Mouse (Mus musculus) MEL (cell line): ENCODE measurements around the gene Rundc1. TPM values are rescaled to one million over a fixed set of nuclear protein-coding genes. Genes with fewer than 3 reads are reported as not detected.
"Not testable (repeated sequence)": the region's sequence is repeated elsewhere in the genome, so short reads cannot be mapped to it uniquely, and the experiment has no call there.

ENCODE experiments used
- DNase-seq: peaks from one replicate; pipeline ENCODE4 v3.0.0; 2011; ENCODE audit warnings: low read depth, low spot score
- H3K27ac ChIP-seq: 2 replicates; pipeline ENCODE4 v1.5.1; 2012; ENCODE audit warnings: low read depth, mild to moderate bottlenecking, control low read depth, low read length, moderate library complexity; ENCODE audit not compliant: control insufficient read depth
- H3K27me3 ChIP-seq, 2 experiments: fragments of 150-350 bp in 1 of 2; sonication (generic) in 1 of 2; 2 replicates each; pipeline ENCODE4 v1.6.1; 2012; ENCODE audit warnings: low read length in 2 of 2, mild to moderate bottlenecking in 2 of 2, improper control_type of control experiment in 1 of 2, moderate library complexity in 1 of 2; ENCODE audit not compliant: insufficient read depth in 2 of 2, control insufficient read depth in 1 of 2
- H3K36me3 ChIP-seq, 2 experiments: 2 replicates each; pipeline ENCODE4 v1.6.1; 2012 to 2014; ENCODE audit warnings: low read length in 2 of 2, improper control_type of control experiment in 1 of 2, inconsistent platforms in 1 of 2, mild to moderate bottlenecking in 1 of 2; ENCODE audit not compliant: insufficient read depth in 2 of 2, control insufficient read depth in 1 of 2
- H3K4me1 ChIP-seq, 2 experiments: fragments of 150-350 bp in 1 of 2; sonication (generic) in 1 of 2; 2 replicates each; pipeline ENCODE4 v1.6.1; 2012; ENCODE audit warnings: low read length in 2 of 2, improper control_type of control experiment in 1 of 2, mild to moderate bottlenecking in 1 of 2; ENCODE audit not compliant: insufficient read depth in 2 of 2, control insufficient read depth in 1 of 2
- H3K4me3 ChIP-seq, 2 experiments: fragments of 150-350 bp in 1 of 2; sonication (generic) in 1 of 2; 2 replicates each; pipeline ENCODE4 v1.5.1; 2012; ENCODE audit warnings: low read depth in 2 of 2, low read length in 2 of 2, mild to moderate bottlenecking in 2 of 2, moderate library complexity in 2 of 2, control low read depth in 1 of 2, improper control_type of control experiment in 1 of 2; ENCODE audit not compliant: control insufficient read depth in 1 of 2, insufficient read depth in 1 of 2
- H3K79me2 ChIP-seq: 2 replicates; pipeline ENCODE4 v1.6.1; 2012; ENCODE audit warnings: mild to moderate bottlenecking, low read length, moderate library complexity; ENCODE audit not compliant: control insufficient read depth, poor library complexity, insufficient read depth
- H3K9ac ChIP-seq: 2 replicates; pipeline ENCODE4 v1.6.1; 2012; ENCODE audit warnings: low read depth, mild to moderate bottlenecking, control low read depth, low read length, moderate library complexity; ENCODE audit not compliant: control insufficient read depth, poor library complexity, severe bottlenecking
- H3K9me3 ChIP-seq: fragments of 150-350 bp; sonication (generic); replicated peaks from 2 replicates; pipeline ENCODE4 v1.6.1; 2012; ENCODE audit warnings: mild to moderate bottlenecking, low read length, improper control_type of control experiment, moderate library complexity; ENCODE audit not compliant: insufficient read depth
- CHD1 ChIP-seq: IDR thresholded peaks from 2 replicates; pipeline ENCODE4 v1.6.1; 2012; ENCODE audit warnings: low read depth, mild to moderate bottlenecking, inconsistent platforms, low read length, improper control_type of control experiment
- E2F4 ChIP-seq: IDR thresholded peaks from 2 replicates; pipeline ENCODE4 v1.6.1; 2011; ENCODE audit warnings: low read depth, low read length, improper control_type of control experiment, borderline replicate concordance
- GABPA ChIP-seq: IDR thresholded peaks from 2 replicates; pipeline ENCODE4 v1.6.1; 2012; ENCODE audit warnings: low read depth, mild to moderate bottlenecking, inconsistent platforms, low read length, improper control_type of control experiment, moderate library complexity
- GATA1 ChIP-seq: IDR thresholded peaks from 2 replicates; pipeline ENCODE4 v1.6.1; 2011; ENCODE audit warnings: low read depth, low read length, improper control_type of control experiment
- HCFC1 ChIP-seq: IDR thresholded peaks from 2 replicates; pipeline ENCODE4 v1.6.1; 2012; ENCODE audit warnings: low read depth, mild to moderate bottlenecking, inconsistent platforms, low read length, improper control_type of control experiment, moderate library complexity
- JUND ChIP-seq: IDR thresholded peaks from 2 replicates; pipeline ENCODE4 v1.6.1; 2011; ENCODE audit warnings: low read depth, mild to moderate bottlenecking, improper control_type of control experiment, low read length
- KAT2A ChIP-seq: conservative IDR thresholded peaks from 2 replicates; pipeline ENCODE4 v1.6.1; 2012; ENCODE audit warnings: low read depth, low read length, improper control_type of control experiment, inconsistent platforms
- MAX ChIP-seq: IDR thresholded peaks from 2 replicates; pipeline ENCODE4 v1.6.1; 2011; ENCODE audit warnings: low read length, improper control_type of control experiment
- MAZ ChIP-seq: IDR thresholded peaks from 2 replicates; pipeline ENCODE4 v1.6.1; 2012; ENCODE audit warnings: low read depth, mild to moderate bottlenecking, inconsistent platforms, low read length, improper control_type of control experiment
- MEF2A ChIP-seq: IDR thresholded peaks from 2 replicates; pipeline ENCODE4 v1.6.1; 2014; ENCODE audit warnings: low read depth, mild to moderate bottlenecking, inconsistent platforms, low read length, improper control_type of control experiment; ENCODE audit not compliant: poor library complexity, insufficient replicate concordance, severe bottlenecking; ENCODE audit errors: extremely low read depth
- MYB ChIP-seq: IDR thresholded peaks from 2 replicates; pipeline ENCODE4 v1.6.1; 2011; ENCODE audit warnings: mild to moderate bottlenecking, low read depth, low read length, improper control_type of control experiment
- NELFE ChIP-seq: IDR thresholded peaks from 2 replicates; pipeline ENCODE4 v1.6.1; 2011; ENCODE audit warnings: low read depth, low read length, improper control_type of control experiment
- POLR2AphosphoS5 ChIP-seq: IDR thresholded peaks from 2 replicates; pipeline ENCODE4 v1.6.1; 2012; ENCODE audit warnings: low read depth, borderline replicate concordance, mild to moderate bottlenecking, inconsistent platforms, low read length, moderate library complexity, mixed read lengths
- RAD21 ChIP-seq: IDR thresholded peaks from 2 replicates; pipeline ENCODE4 v1.6.1; 2011; ENCODE audit warnings: mild to moderate bottlenecking, low read depth, low read length, improper control_type of control experiment
- SIN3A ChIP-seq: IDR thresholded peaks from 2 replicates; pipeline ENCODE4 v1.6.1; 2012; ENCODE audit warnings: low read length, improper control_type of control experiment, inconsistent platforms
- SMC3 ChIP-seq: IDR thresholded peaks from 2 replicates; pipeline ENCODE4 v1.6.1; 2011; ENCODE audit warnings: low read depth, low read length, improper control_type of control experiment
- TAL1 ChIP-seq: IDR thresholded peaks from 2 replicates; pipeline ENCODE4 v1.6.1; 2012; ENCODE audit warnings: mild to moderate bottlenecking, inconsistent platforms, low read length, moderate library complexity, mixed read lengths
- TCF12 ChIP-seq: IDR thresholded peaks from 2 replicates; pipeline ENCODE4 v1.6.1; 2014; ENCODE audit warnings: low read depth, mild to moderate bottlenecking, inconsistent platforms, low read length, improper control_type of control experiment, moderate library complexity
- UBTF ChIP-seq: IDR thresholded peaks from 2 replicates; pipeline ENCODE4 v1.6.1; 2012; ENCODE audit warnings: low read depth, mild to moderate bottlenecking, inconsistent platforms, low read length, improper control_type of control experiment, moderate library complexity, borderline replicate concordance; ENCODE audit not compliant: insufficient read depth
- USF1 ChIP-seq: IDR thresholded peaks from 2 replicates; pipeline ENCODE4 v1.6.1; 2014; ENCODE audit warnings: low read depth, mild to moderate bottlenecking, inconsistent platforms, low read length, improper control_type of control experiment, moderate library complexity
- ZKSCAN1 ChIP-seq: IDR thresholded peaks from 2 replicates; pipeline ENCODE4 v1.6.1; 2012; ENCODE audit warnings: low read depth, mild to moderate bottlenecking, inconsistent platforms, low read length, improper control_type of control experiment, moderate library complexity
- ZMIZ1 ChIP-seq: IDR thresholded peaks from 2 replicates; pipeline ENCODE4 v1.6.1; 2012; ENCODE audit warnings: low read depth, mild to moderate bottlenecking, inconsistent platforms, low read length, improper control_type of control experiment, moderate library complexity
- polyA plus RNA-seq, 2 experiments: library from polyadenylated mRNA; stranded (reverse) in 1 of 2; unstranded in 1 of 2; fragments of >175 nt in 1 of 2; fragments of >200 nt in 1 of 2; gene quantifications; 2 replicates each; pipeline versions ENCODE4 v1.2.1 to v1.2.4; 2012; ENCODE audit warnings: low replicate concordance in 2 of 2, low read depth in 1 of 2; ENCODE audit not compliant: insufficient read length in 2 of 2, insufficient read depth in 1 of 2, missing spikeins in 1 of 2
- total RNA-seq: library from RNA; depleted of rRNA; stranded (reverse); fragments of 300-350 nt; gene quantifications from 2 replicates; pipeline ENCODE4 v1.2.3, GENCODE M21; 2012

Rundc1 gene
- total and polyA plus RNA-seq, 3 experiments: 9.2 to 13.1 TPM; not detected in 1

DNA sequence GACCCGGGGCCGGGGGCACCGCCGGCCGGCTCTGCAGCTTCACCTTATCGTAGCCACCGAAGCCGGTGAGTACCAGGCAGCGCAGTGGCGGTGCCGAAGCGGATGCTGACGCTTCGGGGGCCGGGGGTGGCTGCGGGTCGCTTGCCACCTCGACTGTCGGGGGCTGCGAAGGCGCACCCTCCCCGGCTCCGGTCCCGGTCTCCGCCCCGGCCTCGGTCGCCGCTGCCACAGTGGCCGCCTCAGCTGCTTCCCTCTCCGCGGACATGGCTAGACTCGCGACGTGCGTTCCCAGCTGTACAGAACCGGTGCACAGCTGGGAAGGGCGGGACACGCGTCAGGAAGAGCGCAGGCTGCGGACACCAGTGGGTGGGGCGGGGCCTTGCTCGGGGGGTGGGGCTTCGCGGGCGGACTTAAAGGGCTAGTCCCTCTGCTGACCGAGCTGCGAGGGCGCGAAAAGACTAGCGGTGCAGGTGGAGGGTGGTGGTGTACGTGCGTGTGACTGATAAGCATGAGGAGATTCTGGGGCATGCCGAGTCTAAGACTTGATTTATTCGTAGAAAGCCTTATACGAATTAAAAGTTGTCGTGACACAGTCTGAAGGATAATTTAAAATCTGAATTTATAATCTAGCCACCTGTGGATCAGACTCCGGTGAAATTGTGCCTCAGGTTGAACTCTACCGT lies 41.1 kb downstream of the Rundc1 start, which contains the start of gene Vat1 (continued):
- no peak for TF ChIP-seq USF1
- TF ChIP-seq TAL1: peak; percentile 34
- no peak for TF ChIP-seq ZKSCAN1
- TF ChIP-seq RAD21: no peak
- TF ChIP-seq E2F4: peak; percentile 92
- peak; percentile 22; the same call in 1 of the 2 replicates for TF ChIP-seq GATA1
- peak; percentile 79; the same call in 1 of the 2 replicates for TF ChIP-seq SIN3A
- TF ChIP-seq HCFC1: peak; percentile 52
- TF ChIP-seq MAX: peak; percentile 19
- no peak for TF ChIP-seq POLR2AphosphoS5
- peak; percentile 56; the same call in 1 of the 2 replicates for TF ChIP-seq MAZ
- TF ChIP-seq NELFE: no peak; the same call in 1 of the 2 replicates
- no peak for TF ChIP-seq CHD1
- TF ChIP-seq GABPA: no peak
- TF ChIP-seq ZMIZ1: no peak
- no peak for TF ChIP-seq JUND
- peak; percentile 68 for TF ChIP-seq TCF12
- peak; percentile 48; the same call in 1 of the 2 replicates for TF ChIP-seq UBTF
- no peak for TF ChIP-seq SMC3
- TF ChIP-seq MYB: no peak
- no peak for TF ChIP-seq KAT2A
- no peak for TF ChIP-seq MEF2A

DNA sequence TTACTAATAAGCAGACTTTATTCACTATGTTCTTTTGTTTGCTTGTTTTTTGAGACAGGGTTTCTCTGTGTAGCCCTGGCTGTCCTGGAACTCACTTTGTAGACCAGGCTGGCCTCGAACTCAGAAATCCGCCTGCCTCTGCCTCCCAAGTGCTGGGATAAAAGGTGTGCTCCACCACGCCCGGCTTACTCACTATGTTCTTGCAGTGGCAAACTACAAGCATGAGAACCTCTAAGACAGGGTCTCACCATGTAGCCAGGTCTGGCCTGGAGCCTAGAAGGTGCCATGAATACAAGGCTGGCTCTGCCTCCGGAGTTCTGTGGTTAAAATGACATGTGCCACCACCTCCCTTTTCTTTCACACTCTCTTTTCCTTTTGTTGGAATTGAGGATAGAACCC lies 41.7 kb downstream of the Rundc1 start:
- not testable (repeated sequence) for H3K9me3 ChIP-seq, H3K79me2 ChIP-seq, H3K27ac ChIP-seq, H3K27me3 ChIP-seq
- Histone ChIP-seq H3K9ac (peak overlapping the region; percentile 78), H3K36me3 (peaks cover 0 to 27% of the 10 kb centered on the region in 2 experiments; a peak in 3 of 4 replicates), H3K4me3 (peak overlapping the region; percentile 70 to 82), H3K4me1 (peaks cover 12 to 33% of the 10 kb centered on the region in 2 experiments)
- peak; percentile 47 for DNase-seq
